ENCODE assay signal across 19 mouse cellular contexts in the genomic region with DNA sequence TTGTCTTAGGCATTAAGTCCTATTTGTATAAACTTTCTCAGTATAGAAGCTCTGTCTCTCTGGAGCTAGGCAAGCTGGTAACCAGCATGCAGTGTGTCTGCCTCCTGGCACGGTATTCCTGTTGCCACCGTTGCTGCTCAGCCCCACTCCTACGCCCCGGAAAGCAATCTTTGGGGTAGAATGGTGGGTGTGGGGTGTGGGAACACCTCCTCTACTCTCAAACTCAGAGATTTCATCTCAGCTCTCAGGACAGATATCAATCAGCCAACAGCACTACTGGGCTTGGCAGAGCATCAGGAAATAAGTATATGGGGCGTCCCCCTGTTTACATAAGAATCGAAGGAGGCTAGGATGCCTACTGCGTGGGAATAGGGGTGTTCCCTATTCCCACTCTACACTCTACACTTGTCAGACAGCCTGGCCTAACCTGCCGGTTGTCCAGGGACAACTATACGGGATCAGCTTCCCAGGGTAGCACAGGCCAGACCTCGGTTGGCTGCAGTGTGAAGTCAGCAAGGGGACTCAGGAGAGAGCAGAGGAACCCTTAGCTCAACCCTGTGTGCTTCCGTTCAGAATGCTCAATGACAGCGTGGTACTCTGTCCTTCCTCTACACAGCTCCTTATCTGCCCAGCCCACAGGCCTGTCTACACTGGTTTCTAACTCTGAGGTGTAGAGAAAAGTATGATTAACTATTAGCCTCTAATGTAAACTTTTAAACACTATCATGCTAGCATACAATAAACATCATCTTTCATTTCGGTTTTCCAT.
DNase-seq lines count a peak whose midpoint lies in the region; ATAC-seq lines count a peak whose summit lies in the region.
"Had no signal": no experiment of that assay in that cellular context is flagged by ENCODE, and none has a peak within 500 bp of the region (broad histone marks: within the 10 kb centered on the region; RNA-seq: fewer than 3 reads in every experiment).

No protein-coding gene starts in this region.

- peak; percentile 74 for ATAC-seq in common myeloid progenitor, adult 5-6 weeks (replicated peaks; ENCODE audit: low read depth, poor library complexity, severe bottlenecking)
- ATAC-seq: forebrain, embryonic 13.5 days; inflammation-experienced regulatory T-cells, adult 6 months; midbrain, embryonic 16.5 days had no signal

- DNase-seq in brain, adult 2 months (ENCODE audit: low read depth, low spot score): peak; percentile 49
- DNase-seq in layer of hippocampus, postnatal 36 days: peak; percentile 51 to 62
- DNase-seq in lung, postnatal 36 days: peak; percentile 52
- DNase-seq in spleen, postnatal 4 days (ENCODE audit: low spot score in 2 of 2): no peak
- no peak for DNase-seq in kidney, postnatal 4 days
- DNase-seq in heart, adult 18-20 months: no peak
- DNase-seq: adrenal gland, postnatal 10 days; cerebellum, adult 2 months; gastrocnemius, postnatal 25 days; heart, postnatal 14 days; kidney, adult 2 months; kidney, postnatal 14 days; left cerebral cortex, postnatal 4 days; lung, embryonic 14.5 days; thymus, postnatal 14 days had no signal

Comparison
In these comparisons a context has a peak if more than half of its experiments do, and no peak if none do; other contexts are left out.
1. DNase-seq: peak in brain, adult 2 months (single experiment), layer of hippocampus, postnatal 36 days (2 of 2) and lung, postnatal 36 days (single experiment); none in spleen, postnatal 4 days (0 of 2), kidney, postnatal 4 days (0 of 2) and heart, adult 18-20 months (0 of 2).